Mouse (Mus musculus): Measurements from ENCODE around the gene Slc20a1. TPM values are rescaled to one million over a fixed set of nuclear protein-coding genes. Genes with fewer than 3 reads are reported as not detected.

The Slc20a1 gene
- total RNA-seq, 2 experiments from 2014 or later, result 123 to 124 TPM

GRCm38 (mm10) chr2:129184853-129185252 is 13.7 kb upstream of the Slc20a1 start:
- DNase-seq (ENCODE audit: extremely low spot score in 1 of 2, low spot score in 2 of 2), result no peak
- intact Hi-C loops (cut with DNase I), result no loop called here

- DNase-seq (ENCODE audit: extremely low spot score in 1 of 2, low spot score in 2 of 2), result no peak
Measured at GRCm38 (mm10) chr2:129185611-129186290, 12.8 kb upstream of the Slc20a1 start.

GRCm38 (mm10) chr2:129186291-129186919 is 12.2 kb upstream of the Slc20a1 start:
- DNase-seq (ENCODE audit: extremely low spot score in 1 of 2, low spot score in 2 of 2), result no peak
- intact Hi-C loops (cut with DNase I), result no loop called here

More at GRCm38 (mm10) chr2:129185611-129186290, 12.8 kb upstream of the Slc20a1 start:
- intact Hi-C loops (cut with DNase I), result no loop called here

- intact Hi-C loops (cut with DNase I), result no loop called here
- no peak for DNase-seq (ENCODE audit: extremely low spot score in 1 of 2, low spot score in 2 of 2)
Measured at GRCm38 (mm10) chr2:129192392-129193150, 6.0 kb upstream of the Slc20a1 start.

GRCm38 (mm10) chr2:129196317-129196716 is 2.2 kb upstream of the Slc20a1 start:
- intact Hi-C loops (cut with DNase I), result loop anchor here (5.0 kb wide), 2 partner anchors 46 to 69 kb away; partner anchors contain the start of gene Chchd5
- DNase-seq (ENCODE audit: extremely low spot score in 1 of 2, low spot score in 2 of 2), result no peak

- intact Hi-C loops (cut with DNase I), result loop anchor here (5.0 kb wide), 2 partner anchors 45 to 70 kb away; partner anchors contain the start of gene Chchd5
- no peak for DNase-seq (ENCODE audit: extremely low spot score in 1 of 2, low spot score in 2 of 2)
Measured at GRCm38 (mm10) chr2:129197197-129197596, 1.4 kb upstream of the Slc20a1 start.

- DNase-seq (ENCODE audit: extremely low spot score in 1 of 2, low spot score in 2 of 2), result no peak
Measured at GRCm38 (mm10) chr2:129197843-129198435, 625 bp upstream of the Slc20a1 start.

GRCm38 (mm10) chr2:129199328-129200085 is 943 bp downstream of the Slc20a1 start:
- intact Hi-C loops (cut with DNase I), result loop anchor here (5.0 kb wide), 3 partner anchors 43 to 72 kb away; partner anchors contain the start of gene Chchd5

More at GRCm38 (mm10) chr2:129197843-129198435, 625 bp upstream of the Slc20a1 start:
- intact Hi-C loops (cut with DNase I), result loop anchor here (5.0 kb wide), 2 partner anchors 44 to 71 kb away; partner anchors contain the start of gene Chchd5

GRCm38 (mm10) chr2:129205000-129205399 is 6.4 kb downstream of the Slc20a1 start:
- intact Hi-C loops (cut with DNase I), result loop anchor here (5.0 kb wide), 1 partner anchor 52 kb away; no protein-coding TSS in a partner anchor
- no peak for DNase-seq (ENCODE audit: extremely low spot score in 1 of 2, low spot score in 2 of 2)

More at GRCm38 (mm10) chr2:129199328-129200085, 943 bp downstream of the Slc20a1 start:
- DNase-seq (ENCODE audit: extremely low spot score in 1 of 2, low spot score in 2 of 2), result peak in 1 of 2 experiments; percentile 34

- intact Hi-C loops (cut with DNase I), result no loop called here
- DNase-seq (ENCODE audit: extremely low spot score in 1 of 2, low spot score in 2 of 2), result no peak
Measured at GRCm38 (mm10) chr2:129206824-129207223, 8.3 kb downstream of the Slc20a1 start.

- intact Hi-C loops (cut with DNase I), result no loop called here
- DNase-seq (ENCODE audit: extremely low spot score in 1 of 2, low spot score in 2 of 2), result no peak
Measured at GRCm38 (mm10) chr2:129208181-129208746, 9.7 kb downstream of the Slc20a1 start.

GRCm38 (mm10) chr2:129210089-129210749 is 11.7 kb downstream of the Slc20a1 start:
- DNase-seq (ENCODE audit: extremely low spot score in 1 of 2, low spot score in 2 of 2), result no peak
- intact Hi-C loops (cut with DNase I), result no loop called here

- no peak for DNase-seq (ENCODE audit: extremely low spot score in 1 of 2, low spot score in 2 of 2)
- intact Hi-C loops (cut with DNase I), result no loop called here
Measured at GRCm38 (mm10) chr2:129211255-129211654, 12.7 kb downstream of the Slc20a1 start.

GRCm38 (mm10) chr2:129211957-129212356 is 13.4 kb downstream of the Slc20a1 start:
- no peak for DNase-seq (ENCODE audit: extremely low spot score in 1 of 2, low spot score in 2 of 2)
- intact Hi-C loops (cut with DNase I), result no loop called here

- intact Hi-C loops (cut with DNase I), result no loop called here
- no peak for DNase-seq (ENCODE audit: extremely low spot score in 1 of 2, low spot score in 2 of 2)
Measured at GRCm38 (mm10) chr2:129212566-129212965, 14.0 kb downstream of the Slc20a1 start.

GRCm38 (mm10) chr2:129214774-129215173 is 16.2 kb downstream of the Slc20a1 start:
- intact Hi-C loops (cut with DNase I), result no loop called here
- no peak for DNase-seq (ENCODE audit: extremely low spot score in 1 of 2, low spot score in 2 of 2)

GRCm38 (mm10) chr2:129217612-129218185 is 19.1 kb downstream of the Slc20a1 start:
- no peak for DNase-seq (ENCODE audit: extremely low spot score in 1 of 2, low spot score in 2 of 2)
- intact Hi-C loops (cut with DNase I), result no loop called here

All from left cerebral cortex, postnatal 10 days (tissue).